16 mouse cellular contexts compared by ENCODE assay signal in the genomic region with DNA sequence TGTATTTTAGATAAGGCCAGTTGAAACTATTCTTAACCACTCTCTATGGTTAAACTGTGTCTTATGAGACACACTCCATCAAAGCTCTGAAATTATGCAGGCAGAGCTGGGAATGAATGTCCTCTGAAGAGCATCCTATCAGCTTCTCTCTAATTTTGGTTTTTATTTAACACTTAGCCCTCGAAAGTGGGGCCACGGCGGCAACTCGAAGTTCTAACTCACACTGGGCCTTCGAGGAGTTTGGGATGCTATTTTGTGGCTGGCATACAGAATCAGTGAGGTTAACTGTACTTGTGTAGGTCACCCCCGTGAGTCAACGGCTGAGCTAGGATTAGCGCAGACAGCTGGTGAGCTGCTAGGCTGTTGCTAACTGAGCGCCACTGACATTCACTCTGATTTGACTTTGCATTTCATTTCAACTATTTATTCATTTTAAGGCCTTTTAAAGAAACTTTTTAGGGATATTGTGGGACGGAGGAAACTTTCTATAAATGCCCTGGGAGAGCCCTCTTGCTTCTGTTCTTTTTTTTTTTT. TPM values are rescaled to one million over a fixed set of nuclear protein-coding genes. Genes with fewer than 3 reads are reported as not detected.
A peak's percentile ranks its signal among the peaks of the same experiment; 100 is the strongest.
DNase-seq lines count a peak whose midpoint lies in the region.
"Had no signal": no experiment of that assay in that cellular context is flagged by ENCODE, and none has a peak within 500 bp of the region (broad histone marks: within the 10 kb centered on the region; RNA-seq: fewer than 3 reads in every experiment).

No protein-coding gene starts in this region.

- intact Hi-C loops in left cerebral cortex, postnatal 14 days (cut with DNase I), result no loop called here

- peak; percentile 13 to 30 for DNase-seq in frontal cortex, postnatal 36 days (ENCODE audit: low spot score in 2 of 2)
- no peak for DNase-seq in frontal cortex, postnatal 10 days (ENCODE audit: low spot score in 2 of 2)
- peak; percentile 8 to 9 for DNase-seq in left cerebral cortex, postnatal 14 days (ENCODE audit: low spot score in 2 of 2)
- no peak for DNase-seq in left cerebral cortex, adult 18-20 months (ENCODE audit: low spot score in 2 of 2)
- peak; percentile 49 for DNase-seq in brain, adult 2 months (ENCODE audit: low read depth, low spot score)
- no peak for DNase-seq in cerebellum, adult 11 months
- DNase-seq: adrenal gland, postnatal 10 days; adrenal gland, postnatal 36 days; B cell, adult 2 months; cerebellum, adult 11-12 months; cerebellum, adult 8-10 months; cerebellum, postnatal 10 days; cerebellum, postnatal 36 days; embryo, embryonic 11 days; gastrocnemius, postnatal 25 days; heart, adult 2 months had no signal

RNA-seq across cellular contexts. Expression of a gene that starts 42.8 kb away (rescaled TPM):
- total RNA-seq in left cerebral cortex, postnatal 14 days (2021), result 100 to 1,000 TPM; 106 to 114 TPM
- 10 to 100 TPM; 88.3 to 91.8 TPM for total RNA-seq in left cerebral cortex, adult 18-20 months (2021)

Comparison
In these comparisons a context has a peak if more than half of its experiments do, and no peak if none do; other contexts are left out.
1. DNase-seq: peak in frontal cortex, postnatal 36 days (2 of 2), left cerebral cortex, postnatal 14 days (2 of 2) and brain, adult 2 months (single experiment); none in frontal cortex, postnatal 10 days (0 of 2), left cerebral cortex, adult 18-20 months (0 of 2) and cerebellum, adult 11 months (single experiment).